Mouse (Mus musculus) liver, postnatal 0 days (tissue): Measurements from ENCODE around the gene Fmc1. TPM values are rescaled to one million over a fixed set of nuclear protein-coding genes. Genes with fewer than 3 reads are reported as not detected.
A peak's percentile ranks its signal among the peaks of the same experiment; 100 is the strongest.
"Not testable (repeated sequence)": the region's sequence is repeated elsewhere in the genome, so short reads cannot be mapped to it uniquely, and the experiment has no call there.

Source experiments
- ATAC-seq: fragments of 200-750 bp; cut with Nextera tagmentation; 2 replicates; pipeline ENCODE4 v1.8.0; 2017; ENCODE audit warnings: mild to moderate bottlenecking, moderate library complexity
- DNase-seq: peaks from one replicate; pipeline ENCODE4 v3.0.0-alpha.2; 2016
- H3K27ac ChIP-seq: fragments of 300-500 bp; sonication (generic); 2 replicates; pipeline ENCODE4 v1.5.1; 2014; ENCODE audit warnings: antibody characterized with exemption, moderate library complexity, mild to moderate bottlenecking, low read depth
- H3K27me3 ChIP-seq: fragments of 300-500 bp; sonication (generic); 2 replicates; pipeline ENCODE4 v1.6.1; 2014; ENCODE audit warnings: low read length, control low read depth, mixed read lengths; ENCODE audit not compliant: insufficient read depth
- H3K36me3 ChIP-seq: fragments of 300-500 bp; sonication (generic); replicated peaks from 2 replicates; pipeline ENCODE4 v1.6.1; 2014; ENCODE audit warnings: mild to moderate bottlenecking, control low read depth, low read length, moderate library complexity, mixed read lengths; ENCODE audit not compliant: insufficient read depth
- H3K4me1 ChIP-seq: fragments of 300-500 bp; sonication (generic); 2 replicates; pipeline ENCODE4 v1.6.1; 2014; ENCODE audit warnings: antibody characterized with exemption, mild to moderate bottlenecking, control low read depth; ENCODE audit not compliant: insufficient read depth
- H3K4me2 ChIP-seq: fragments of 300-500 bp; sonication (generic); 2 replicates; pipeline ENCODE4 v1.6.1; 2014; ENCODE audit warnings: low read depth, mild to moderate bottlenecking, low read length, moderate library complexity, mixed read lengths
- H3K4me3 ChIP-seq: fragments of 300-500 bp; sonication (generic); 2 replicates; pipeline ENCODE4 v1.5.1; 2014; ENCODE audit warnings: low read depth, low read length
- H3K9ac ChIP-seq: fragments of 300-500 bp; sonication (generic); replicated peaks from 2 replicates; pipeline ENCODE4 v1.6.1; 2014; ENCODE audit warnings: mild to moderate bottlenecking, moderate library complexity
- H3K9me3 ChIP-seq: fragments of 300-500 bp; sonication (generic); 2 replicates; pipeline ENCODE4 v1.6.1; 2016; ENCODE audit warnings: mild to moderate bottlenecking, control low read depth, low read length, mixed read lengths
- CTCF ChIP-seq: sonication (generic); IDR thresholded peaks from 2 replicates; pipeline ENCODE4 v1.5.1; 2016; ENCODE audit warnings: antibody characterized with exemption, low read depth
- EP300 ChIP-seq: IDR thresholded peaks from 2 replicates; pipeline ENCODE4 v1.6.1; 2016; ENCODE audit warnings: antibody characterized with exemption, low read depth, mild to moderate bottlenecking
- WGBS: fragments of 180-500 bp; shearing (Covaris S2); extraction: QIAGEN DNeasy Blood & Tissue Kit; methylation state at CpG from one replicate; pipeline ENCODE4 v1.1.7; 2014; ENCODE audit not compliant: insufficient replicate concordance; 5-methylcytosine and 5-hydroxymethylcytosine counted together
- polyA plus RNA-seq: library from polyadenylated mRNA; unstranded; fragments of >200 nt; fragmentation: Nextera tagmentation; extraction: Ambion mirVana; gene quantifications from 2 replicates; pipeline ENCODE4 v1.2.1, GENCODE M21; 2015

Fmc1 gene
- polyA plus RNA-seq, 1 experiment from 2014 or later = 127 TPM

DNA sequence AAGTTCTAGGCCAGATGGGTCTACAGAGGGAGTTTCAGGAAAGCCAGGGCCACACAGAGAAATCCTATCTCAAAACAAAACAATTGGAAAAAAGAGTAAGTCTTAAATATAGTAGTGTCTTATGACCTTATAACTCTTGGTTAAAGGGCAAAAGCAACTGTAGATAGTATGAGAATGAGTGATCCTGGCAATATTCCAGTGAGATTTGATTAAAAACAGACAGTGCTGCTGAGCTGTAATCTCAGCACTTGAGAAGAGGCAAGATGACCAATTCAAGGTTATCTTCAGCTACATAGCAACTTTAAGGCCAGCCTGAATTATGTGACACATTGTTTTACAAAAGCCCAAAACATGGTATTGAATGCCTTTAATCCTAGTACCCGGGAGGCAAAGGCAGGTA lies 14.4 kb downstream of the Fmc1 start:
- Histone ChIP-seq H3K4me1 (peaks cover 12% of the 10 kb centered on the region), H3K27me3 (no peaks in the 10 kb centered on the region), H3K27ac (no peak overlapping the region), H3K4me2 (no peak overlapping the region), H3K9ac (no peak overlapping the region), H3K4me3 (no peak overlapping the region), H3K9me3 (no peaks in the 10 kb centered on the region), H3K36me3 (no peaks in the 10 kb centered on the region)
- TF ChIP-seq CTCF (no peak), EP300 (no peak)
- no peak for DNase-seq
- ATAC-seq = no peak
- WGBS = 78% methylated on average over 1 of the region's 1 CpGs

DNA sequence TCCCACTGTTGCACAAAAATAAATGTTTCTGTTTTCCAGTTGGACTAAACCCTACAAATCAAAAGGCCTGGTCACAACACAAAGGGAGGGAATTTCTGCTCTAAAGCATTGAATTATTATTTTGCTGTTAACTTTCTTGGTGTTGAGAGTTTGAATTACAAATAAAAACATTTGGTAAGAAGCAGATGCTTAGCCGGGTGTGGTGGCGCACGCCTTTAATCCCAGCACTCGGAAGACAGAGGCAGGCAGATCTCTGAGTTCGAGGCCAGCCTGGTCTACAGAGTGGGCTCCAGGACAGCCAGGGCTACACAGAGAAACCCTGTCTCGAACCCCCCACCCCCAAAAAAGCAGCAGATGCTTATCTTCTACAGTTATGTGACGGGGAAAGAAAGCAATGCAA lies 15.3 kb downstream of the Fmc1 start:
- WGBS = 84% methylated on average over 7 of the region's 7 CpGs
- not testable (repeated sequence) for H3K27me3 ChIP-seq, DNase-seq, H3K4me2 ChIP-seq, H3K36me3 ChIP-seq, H3K27ac ChIP-seq, H3K9me3 ChIP-seq, ATAC-seq, H3K9ac ChIP-seq, H3K4me3 ChIP-seq
- peaks cover 12% of the 10 kb centered on the region for H3K4me1 ChIP-seq

DNA sequence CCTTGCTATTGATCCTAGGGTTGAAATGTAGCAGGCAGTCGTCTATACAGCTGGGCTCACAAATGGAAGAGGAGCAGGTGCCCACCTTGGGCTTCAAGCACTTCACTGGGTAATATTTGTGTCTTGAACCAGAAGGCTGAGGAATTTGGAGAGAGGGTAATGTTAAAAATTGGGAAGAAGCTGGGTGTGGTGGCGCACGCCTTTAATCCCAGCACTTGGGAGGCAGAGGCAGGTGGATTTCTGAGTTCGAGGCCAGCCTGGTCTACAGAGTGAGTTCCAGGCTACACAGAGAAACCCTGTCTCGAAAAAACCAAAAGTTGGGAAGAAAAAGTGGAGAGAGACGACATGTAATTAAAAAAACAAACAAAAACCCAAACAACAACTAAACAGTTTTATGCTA lies 16.5 kb downstream of the Fmc1 start:
- peak overlapping the region; percentile 99 for H3K27ac ChIP-seq
- peaks cover 20% of the 10 kb centered on the region for H3K4me1 ChIP-seq
- not testable (repeated sequence) for H3K36me3 ChIP-seq, H3K27me3 ChIP-seq, H3K9me3 ChIP-seq, DNase-seq, ATAC-seq
- 69% methylated on average over 6 of the region's 6 CpGs for WGBS
- peak overlapping the region; percentile 85 for H3K9ac ChIP-seq
- peak overlapping the region; percentile 81 for H3K4me3 ChIP-seq
- peak overlapping the region; percentile 68 for H3K4me2 ChIP-seq

DNA sequence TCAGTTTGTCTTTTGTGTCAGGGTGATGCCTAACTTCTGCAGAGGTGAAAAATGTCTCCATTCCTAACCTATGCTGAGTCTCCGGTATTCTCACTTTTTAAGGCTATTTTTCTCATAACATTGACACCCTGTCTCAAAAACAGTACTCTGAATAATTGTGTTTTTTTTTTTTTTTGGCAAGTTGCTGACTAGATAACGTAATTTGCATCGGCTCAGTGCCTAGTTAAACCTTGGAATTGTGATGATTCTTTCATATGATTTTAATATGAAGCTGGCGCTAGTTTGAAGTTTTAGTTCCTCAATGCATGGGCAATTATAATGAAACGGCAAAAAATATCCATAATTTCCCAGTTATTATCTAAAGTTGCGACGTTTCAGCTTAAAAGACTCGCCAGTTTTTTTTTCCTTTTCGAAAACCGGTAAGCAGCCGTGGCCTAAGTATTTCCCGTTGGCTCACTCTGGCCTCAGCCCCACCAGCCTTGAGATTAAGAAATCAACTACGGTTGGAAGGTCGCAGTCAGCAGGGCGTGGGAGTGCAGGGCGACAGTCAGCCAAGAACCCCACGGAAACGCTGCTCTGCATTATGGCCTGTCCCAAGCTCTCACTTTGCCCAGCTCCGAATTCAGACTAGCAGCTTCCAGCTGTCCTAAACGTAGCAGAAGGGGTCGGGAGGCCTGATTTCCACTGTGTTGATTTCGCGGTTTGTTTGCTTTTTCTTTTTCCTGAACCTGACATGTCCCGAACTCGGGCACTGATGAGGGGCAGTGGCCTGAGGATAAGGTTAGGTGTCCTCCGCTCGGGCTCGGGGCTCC lies 17.2 kb downstream of the Fmc1 start:
- Histone ChIP-seq H3K4me3 (peak overlapping the region; percentile 81), H3K36me3 (peaks cover under 1% of the 10 kb centered on the region; the same call in 1 of the 2 replicates), H3K27me3 (no peaks in the 10 kb centered on the region), H3K9ac (peak overlapping the region; percentile 85), H3K4me1 (peaks cover 20% of the 10 kb centered on the region), H3K4me2 (peak overlapping the region; percentile 68), H3K27ac (peak overlapping the region; percentile 99), H3K9me3 (no peaks in the 10 kb centered on the region)
- WGBS = 3% methylated on average over 28 of the region's 28 CpGs
- DNase-seq (peak; percentile 81), ATAC-seq (peak; percentile 39)
- no peak for TF ChIP-seq EP300
- TF ChIP-seq CTCF = no peak

DNA sequence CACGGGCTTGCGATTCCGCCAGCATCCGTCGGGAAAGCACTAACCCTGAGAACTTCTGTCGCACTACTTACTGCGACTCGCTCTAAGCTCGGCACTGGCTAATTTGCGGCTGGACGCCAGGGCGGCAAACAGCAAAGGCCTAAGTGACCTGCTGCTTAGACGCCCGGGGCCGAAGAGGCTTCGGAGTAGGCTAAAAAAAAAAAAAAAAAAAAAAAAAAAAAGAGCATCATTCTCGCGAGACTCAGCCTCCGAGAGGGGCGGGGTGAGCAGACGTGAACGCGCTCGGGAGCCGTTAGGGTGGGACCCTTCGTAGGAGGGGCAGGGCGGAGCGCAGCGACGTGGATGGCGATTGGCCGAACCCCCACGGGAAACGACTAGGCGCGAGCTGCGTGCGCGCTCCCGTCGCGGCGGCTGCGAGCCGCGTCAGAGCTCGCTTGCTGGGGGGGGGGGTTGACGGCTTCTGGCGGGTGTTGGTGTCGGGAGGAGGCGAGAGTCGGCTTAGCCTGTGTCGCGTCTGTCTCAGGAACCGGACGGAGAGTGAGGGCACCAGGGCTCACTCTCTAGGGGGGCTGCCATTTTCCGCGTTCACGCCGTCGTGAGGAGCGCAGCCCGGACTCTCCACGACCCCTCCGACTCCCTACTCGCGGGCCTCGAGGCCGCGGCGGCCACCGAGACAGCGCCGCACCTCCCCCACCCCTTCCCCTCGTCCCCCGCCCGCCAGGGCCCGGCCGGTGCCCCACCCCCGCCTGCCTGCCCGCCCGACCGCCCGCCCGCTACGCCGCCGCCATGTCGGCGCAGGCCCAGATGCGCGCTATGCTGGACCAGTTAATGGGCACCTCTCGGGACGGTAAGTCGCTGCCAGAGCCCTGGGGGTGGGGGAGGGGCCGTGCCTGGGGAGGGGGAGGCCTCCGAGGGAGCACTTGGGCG lies 18.0 kb downstream of the Fmc1 start, which contains the start of gene Luc7l2:
TSS of gene Luc7l2 (plus strand) at position 273 of the 927 bp plus-strand sequence.
- Histone ChIP-seq H3K9ac (peak within 1 kb of the TSS; percentile 88), H3K27me3 (no peaks in the 10 kb centered on the region), H3K4me2 (peak within 1 kb of the TSS; percentile 68), H3K4me1 (peaks cover 20% of the 10 kb centered on the region), H3K36me3 (peaks cover 2% of the 10 kb centered on the region; the same call in 1 of the 2 replicates), H3K4me3 (peak within 1 kb of the TSS; percentile 81), H3K9me3 (no peaks in the 10 kb centered on the region), H3K27ac (peak within 1 kb of the TSS; percentile 99)
- TF ChIP-seq EP300 (peak; percentile 90), CTCF (no peak)
- ATAC-seq (peak; percentile 83), DNase-seq (peak; percentile 97)
- WGBS = under 1% methylated on average over 78 of the region's 98 CpGs
